Comparison of ENCODE assay signal across 8 mouse cellular contexts in genomic region chr1:90335001-90335747, GRCm38 (mm10).
DNase-seq lines count a peak whose midpoint lies in the region; ATAC-seq and TF ChIP-seq lines count a peak whose summit lies in the region.
"Had no signal": no experiment of that assay in that cellular context is flagged by ENCODE, and none has a peak within 500 bp of the region (broad histone marks: within the 10 kb centered on the region; RNA-seq: fewer than 3 reads in every experiment).

No protein-coding gene starts in this region.

- WGBS in kidney, embryonic 16.5 days = 26% methylated on average over 25 of the region's 25 CpGs
- 57% methylated on average over 25 of the region's 25 CpGs for WGBS in midbrain, embryonic 14.5 days

- no peaks in the 10 kb centered on the region for H3K9me3 ChIP-seq in ES-E14 (ENCODE audit: control insufficient read depth, insufficient read depth, low read depth, low read length)
- no peaks in the 10 kb centered on the region for H3K9me3 ChIP-seq in kidney, embryonic 16.5 days (ENCODE audit: low read length)
- H3K9me3 ChIP-seq in midbrain, embryonic 14.5 days (ENCODE audit: control insufficient read depth, low read length) = no peaks in the 10 kb centered on the region
- H3K9me3 ChIP-seq: liver, embryonic 13.5 days had no signal

- no peak overlapping the region for H3K9ac ChIP-seq in ES-E14 (ENCODE audit: insufficient read depth, low read depth, low read length, poor library complexity, severe bottlenecking)
- H3K9ac ChIP-seq in kidney, embryonic 16.5 days (replicated peaks; ENCODE audit: low read length) = no peak overlapping the region
- no peak overlapping the region for H3K9ac ChIP-seq in midbrain, embryonic 14.5 days (replicated peaks; ENCODE audit: low read length)
- H3K9ac ChIP-seq: liver, embryonic 13.5 days had no signal

- in situ Hi-C loops in ES-E14 (cut with MboI; ENCODE audit: low sequenced_read_pairs in 2 of 2, unreplicated experiment in 2 of 2) = no loop called here

- no peaks in the 10 kb centered on the region for H3K36me3 ChIP-seq in ES-E14 (ENCODE audit: control insufficient read depth, insufficient read depth, low read length, poor library complexity, severe bottlenecking)
- H3K36me3 ChIP-seq in kidney, embryonic 16.5 days (ENCODE audit: insufficient read depth, low read length) = no peaks in the 10 kb centered on the region
- no peaks in the 10 kb centered on the region for H3K36me3 ChIP-seq in midbrain, embryonic 14.5 days (ENCODE audit: control insufficient read depth, insufficient read depth, low read length)
- H3K36me3 ChIP-seq: liver, embryonic 13.5 days had no signal

- no peaks in the 10 kb centered on the region for H3K27me3 ChIP-seq in kidney, embryonic 16.5 days (ENCODE audit: insufficient read depth, low read length)
- no peaks in the 10 kb centered on the region for H3K27me3 ChIP-seq in midbrain, embryonic 14.5 days (ENCODE audit: control insufficient read depth, insufficient read depth, low read length)
- H3K27me3 ChIP-seq: liver, embryonic 13.5 days had no signal

- intact Hi-C loops in gastrocnemius, postnatal 14 days (cut with DNase I; ENCODE audit: low total_unique reads) = no loop called here

- H3K4me3 ChIP-seq in ES-E14 (ENCODE audit: insufficient read depth in 1 of 2, low read depth in 1 of 2, low read length in 2 of 2, poor library complexity in 1 of 2, severe bottlenecking in 1 of 2) = no peak overlapping the region
- no peak overlapping the region for H3K4me3 ChIP-seq in kidney, embryonic 16.5 days (ENCODE audit: low read length)
- no peak overlapping the region for H3K4me3 ChIP-seq in midbrain, embryonic 14.5 days (replicated peaks; ENCODE audit: low read depth, low read length)
- H3K4me3 ChIP-seq: liver, embryonic 13.5 days had no signal

- ATAC-seq in kidney, embryonic 16.5 days (ENCODE audit: low FRiP score, low TSS enrichment) = peak; percentile 86
- ATAC-seq in midbrain, embryonic 14.5 days (ENCODE audit: low FRiP score, low TSS enrichment) = no peak
- no peak for ATAC-seq in CD4-positive, CD25-positive, alpha-beta regulatory T cell, adult 4 months

- no peak for DNase-seq in ES-E14 (ENCODE audit: low read depth, low spot score)
- peak; percentile 62 for DNase-seq in adrenal gland, adult 2 months
- DNase-seq in gastrocnemius, postnatal 14 days = peak; percentile 61
- peak; percentile 59 for DNase-seq in midbrain, embryonic 14.5 days
- DNase-seq in cerebellum, adult 11-12 months = no peak
- DNase-seq: liver, embryonic 13.5 days had no signal

- peak overlapping the region; percentile 24 for H3K4me2 ChIP-seq in kidney, embryonic 16.5 days (replicated peaks; ENCODE audit: low read depth, low read length)
- no peak overlapping the region for H3K4me2 ChIP-seq in midbrain, embryonic 14.5 days (ENCODE audit: low read length)
- H3K4me2 ChIP-seq: liver, embryonic 13.5 days had no signal

- H3K27ac ChIP-seq in ES-E14 (ENCODE audit: insufficient read depth, low read depth, low read length, poor library complexity, severe bottlenecking) = no peak overlapping the region
- peak overlapping the region; percentile 58 for H3K27ac ChIP-seq in kidney, embryonic 16.5 days (ENCODE audit: low read length)
- H3K27ac ChIP-seq in midbrain, embryonic 14.5 days (replicated peaks; ENCODE audit: low read depth, low read length) = no peak overlapping the region
- H3K27ac ChIP-seq: liver, embryonic 13.5 days had no signal

- H3K4me1 ChIP-seq in ES-E14 (ENCODE audit: control insufficient read depth in 2 of 2, insufficient read depth in 2 of 2, low read length in 2 of 2, poor library complexity in 1 of 2) = no peaks in the 10 kb centered on the region
- peaks cover 26% of the 10 kb centered on the region for H3K4me1 ChIP-seq in kidney, embryonic 16.5 days (ENCODE audit: insufficient read depth, low read length)
- peaks cover 8% of the 10 kb centered on the region for H3K4me1 ChIP-seq in midbrain, embryonic 14.5 days (ENCODE audit: control insufficient read depth, insufficient read depth, low read length)
- H3K4me1 ChIP-seq: liver, embryonic 13.5 days had no signal

TF ChIP-seq in ES-E14, 5 proteins besides CTCF, POLR2A, EP300 and RAD21:
- TF ChIP-seq HCFC1 (IDR thresholded peaks at IDR 0.05; ENCODE audit: borderline replicate concordance, insufficient read depth, low read length) (no peak), MAFK (IDR thresholded peaks at IDR 0.05; ENCODE audit: insufficient read depth, low read depth, low read length) (peak; percentile 90)

Comparison
In these comparisons a context has a peak if more than half of its experiments do, and no peak if none do; other contexts are left out.
1. DNase-seq: peak in adrenal gland, adult 2 months (single experiment), gastrocnemius, postnatal 14 days (single experiment) and midbrain, embryonic 14.5 days (single experiment); none in ES-E14 (single experiment) and cerebellum, adult 11-12 months (single experiment).